Mouse (Mus musculus): ENCODE measurements around the gene Pitpna. TPM values are rescaled to one million over a fixed set of nuclear protein-coding genes. Genes with fewer than 3 reads are reported as not detected.

The Pitpna gene
- total RNA-seq, 2 experiments from 2014 or later = 336 to 338 TPM

DNA sequence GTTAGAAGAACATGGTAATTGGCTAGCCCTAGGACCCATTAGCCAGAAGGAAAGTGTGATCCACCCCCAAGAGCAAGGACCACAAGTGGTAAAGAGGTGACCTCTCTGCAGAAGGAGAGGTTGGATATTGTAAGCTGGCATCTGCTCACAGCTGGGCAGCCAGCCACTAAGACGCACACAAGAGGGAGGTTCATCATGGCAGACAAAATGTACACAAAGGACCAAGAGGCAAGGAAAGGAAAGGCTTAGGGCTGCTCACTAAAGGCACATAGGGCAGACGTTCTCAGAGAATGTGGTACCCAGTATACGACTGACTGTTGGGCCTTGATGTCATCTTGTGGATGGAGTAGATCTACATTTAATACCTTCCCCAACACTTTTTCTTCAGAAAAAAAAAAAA is 87.0 kb downstream of the Pitpna start:
- DNase-seq (ENCODE audit: low spot score in 2 of 2) = no peak
- intact Hi-C loops (cut with DNase I) = no loop called here

DNA sequence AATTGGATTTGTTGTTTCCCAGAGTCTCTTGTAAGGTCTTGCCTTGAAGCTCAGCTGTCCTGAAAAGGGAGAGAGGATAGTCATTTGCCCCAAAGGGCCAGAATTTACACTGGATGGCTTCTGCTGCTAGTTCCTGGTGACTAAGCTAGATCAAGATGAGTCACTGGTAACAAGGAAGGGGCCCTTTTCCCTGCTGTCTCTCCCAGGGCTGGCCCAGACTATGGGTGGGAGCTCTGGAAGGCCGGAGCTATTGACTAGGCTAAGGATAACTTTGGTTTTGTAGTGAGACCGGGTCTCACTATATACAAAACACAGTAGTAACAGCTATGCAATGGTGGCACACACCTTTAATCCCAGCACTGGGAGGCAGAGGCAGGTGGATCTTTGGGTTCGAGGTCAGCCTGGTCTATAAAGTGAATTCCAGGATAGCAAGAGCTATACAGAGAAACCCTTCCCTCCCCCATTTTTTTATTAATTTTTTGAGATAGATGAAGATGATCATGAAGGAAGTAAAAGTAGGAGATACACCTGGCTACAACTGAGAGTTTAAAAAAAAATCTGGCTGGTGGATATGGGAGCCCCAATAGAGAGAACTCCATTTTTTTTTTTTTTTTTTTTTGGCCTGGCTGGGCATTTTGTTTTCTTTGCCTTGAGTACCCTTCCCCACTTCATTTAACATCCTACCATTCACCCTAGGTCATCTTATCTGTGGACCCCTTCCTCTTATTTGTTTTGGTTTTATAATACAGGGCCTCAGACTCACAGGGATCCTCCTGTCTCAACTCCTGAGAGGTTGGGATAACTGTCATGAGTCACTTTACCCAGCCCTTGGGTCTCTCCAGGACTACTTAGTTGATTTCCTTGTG is 90.2 kb downstream of the Pitpna start:
- DNase-seq (ENCODE audit: low spot score in 2 of 2) = no peak
- intact Hi-C loops (cut with DNase I) = no loop called here

Small RNAs within 50 kb of the gene (microRNA-seq; reads per million reads assigned to microRNA genes)
- gene Mir3971 = 0 reads per million in 2 experiments

Other genes with a start within 250 kb of the Pitpna start
- 10 to 100 TPM; 43.8 to 47.9 TPM for gene Rpa1, start 239.8 kb upstream of the Pitpna start, total RNA-seq (2021)
- gene Smyd4, start 239.7 kb upstream of the Pitpna start, total RNA-seq (2021) = 10 to 100 TPM; 10.6 to 11.6 TPM
- gene Serpinf1, start 165.4 kb upstream of the Pitpna start, total RNA-seq (2021) = 10 to 100 TPM; 16.4 to 17.5 TPM
- not detected for gene Serpinf2, start 148.5 kb upstream of the Pitpna start, total RNA-seq (2021)
- 10 to 100 TPM; 20.0 to 20.7 TPM for gene Wdr81, start 133.4 kb upstream of the Pitpna start, total RNA-seq (2021)
- gene Tlcd2, start 126.4 kb upstream of the Pitpna start, total RNA-seq (2021) = under 1 TPM; 0.33 to 0.95 TPM
- gene Prpf8, start 101.3 kb upstream of the Pitpna start, total RNA-seq (2021) = 100 to 1,000 TPM; 115 to 116 TPM
- 1 to 10 TPM; 2.0 to 2.5 TPM for gene Rilp, start 78.0 kb upstream of the Pitpna start, total RNA-seq (2021)
- gene Scarf1, start 74.6 kb upstream of the Pitpna start, total RNA-seq (2021) = 1 to 10 TPM; 3.0 to 3.3 TPM
- 10 to 100 TPM; 53.0 to 61.5 TPM for gene Slc43a2, start 56.4 kb upstream of the Pitpna start, total RNA-seq (2021)
- 10 to 100 TPM; 43.2 to 44.4 TPM for gene Inpp5k, start 42.9 kb downstream of the Pitpna start, total RNA-seq (2021)
- 10 to 100 TPM; 20.5 to 21.7 TPM for gene Myo1c, start 62.4 kb downstream of the Pitpna start, total RNA-seq (2021)
- 100 to 1,000 TPM; 119 to 132 TPM for gene Crk, start 91.2 kb downstream of the Pitpna start, total RNA-seq (2021)
- 1,000 to 10,000 TPM; 1,280 to 1,321 TPM for gene Ywhae, start 144.8 kb downstream of the Pitpna start, total RNA-seq (2021)
- 10 to 100 TPM; 25.0 to 34.4 TPM for gene Doc2b, start 208.0 kb downstream of the Pitpna start, total RNA-seq (2021)

Measured in left cerebral cortex, postnatal 14 days (tissue).